Mouse (Mus musculus) kidney, postnatal 4 days (tissue): Measurements from ENCODE around the gene Cdk5r2.
"Not testable (repeated sequence)": the region's sequence is repeated elsewhere in the genome, so short reads cannot be mapped to it uniquely, and the experiment has no call there.

Experiments used
- DNase-seq, 2 experiments: peaks; one replicate each; pipeline ENCODE4 v3.0.0; 2021; ENCODE audit warnings: mixed read lengths in 2 of 2

The Cdk5r2 gene

GRCm38 (mm10) chr1:74854306-74855056, at the start of gene Cdk5r2:
TSS of gene Cdk5r2 (plus strand) at chr1:74854934.
- DNase-seq = peak; percentile 86 to 92

DNA sequence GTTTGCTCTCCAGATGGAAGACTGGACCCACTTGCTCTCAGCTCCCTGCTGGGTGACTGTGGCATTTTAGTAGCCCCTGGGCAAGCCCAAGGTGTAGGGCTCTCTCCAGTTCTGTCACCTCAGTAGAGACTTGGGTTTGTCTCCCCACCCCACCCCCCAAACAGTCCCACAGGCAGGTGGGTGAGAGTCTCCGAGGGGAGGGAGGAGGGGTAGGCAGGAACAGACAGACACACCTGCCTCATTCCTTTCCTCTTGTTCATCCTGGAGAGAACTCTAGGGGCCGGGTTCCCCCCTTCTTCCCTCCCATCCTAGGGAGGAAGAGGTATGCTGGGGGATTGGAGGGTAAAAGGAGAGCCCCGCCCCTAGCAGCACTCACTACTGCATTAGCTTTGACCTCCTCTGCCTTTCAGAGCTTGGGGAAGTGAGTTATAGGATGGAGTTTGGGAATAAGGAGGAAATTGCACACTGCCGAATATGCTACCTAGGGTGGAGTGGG, 49.3 kb upstream of the Cdk5r2 start:
- DNase-seq = no peak

- no peak for DNase-seq
These were observed 48.9 kb upstream of the Cdk5r2 start for GRCm38 (mm10) chr1:74805843-74806242.

DNA sequence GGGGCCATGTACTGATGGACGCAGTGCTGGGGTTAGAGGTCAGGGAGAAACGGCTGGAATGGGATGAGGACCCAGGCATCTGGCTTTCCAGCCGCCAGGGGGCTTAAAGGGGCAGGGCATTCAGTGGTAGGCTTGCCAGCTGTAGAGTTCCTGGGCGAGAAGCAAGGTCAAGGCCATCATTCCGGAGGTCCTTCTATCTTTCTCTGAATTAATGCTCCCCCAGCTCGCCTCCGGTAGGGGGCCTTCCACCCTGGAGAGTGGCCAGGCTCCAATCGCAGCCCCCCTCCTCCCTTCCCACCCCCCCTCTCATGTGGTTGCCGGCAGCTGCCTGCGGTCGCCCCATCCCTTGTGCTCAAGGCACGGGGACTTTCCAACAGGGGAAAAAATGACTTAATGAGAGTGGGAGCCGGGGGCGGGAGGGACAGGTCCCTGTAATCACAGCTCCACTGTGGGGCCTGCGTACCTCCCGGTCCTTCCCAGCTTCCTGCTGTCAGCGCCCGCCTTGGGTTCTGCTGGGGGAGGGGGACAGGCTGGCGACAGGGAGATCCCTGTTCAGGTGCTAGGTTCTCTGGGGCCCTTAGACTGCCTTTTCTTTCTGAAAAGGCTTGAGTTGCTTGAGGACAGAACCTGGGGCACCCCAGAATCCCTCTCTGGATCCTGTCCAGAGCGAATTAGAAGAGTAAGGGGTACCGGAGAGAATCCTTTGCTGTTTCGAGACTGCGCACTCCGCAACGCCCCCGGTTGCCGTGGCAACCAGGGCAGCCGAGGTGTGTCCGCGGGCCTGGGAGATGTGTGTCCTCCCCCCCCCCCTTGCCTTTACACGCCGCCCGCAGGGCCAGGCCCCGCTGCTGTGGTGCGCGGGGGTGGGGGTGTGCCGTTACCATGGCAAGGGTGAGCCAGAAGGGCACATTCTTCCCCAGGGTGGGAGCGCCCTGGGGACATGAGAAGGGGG, 48.1 kb upstream of the Cdk5r2 start:
- peak; percentile 45 to 58 for DNase-seq

- peak in 1 of 2 experiments; percentile 29 for DNase-seq
These were observed 47.1 kb upstream of the Cdk5r2 start for GRCm38 (mm10) chr1:74807551-74808071.

GRCm38 (mm10) chr1:74808078-74808477, 46.7 kb upstream of the Cdk5r2 start:
- peak; percentile 96 to 97 for DNase-seq

- DNase-seq = peak in 1 of 2 experiments; percentile 53
These were observed 45.7 kb upstream of the Cdk5r2 start for GRCm38 (mm10) chr1:74809007-74809406.

DNA sequence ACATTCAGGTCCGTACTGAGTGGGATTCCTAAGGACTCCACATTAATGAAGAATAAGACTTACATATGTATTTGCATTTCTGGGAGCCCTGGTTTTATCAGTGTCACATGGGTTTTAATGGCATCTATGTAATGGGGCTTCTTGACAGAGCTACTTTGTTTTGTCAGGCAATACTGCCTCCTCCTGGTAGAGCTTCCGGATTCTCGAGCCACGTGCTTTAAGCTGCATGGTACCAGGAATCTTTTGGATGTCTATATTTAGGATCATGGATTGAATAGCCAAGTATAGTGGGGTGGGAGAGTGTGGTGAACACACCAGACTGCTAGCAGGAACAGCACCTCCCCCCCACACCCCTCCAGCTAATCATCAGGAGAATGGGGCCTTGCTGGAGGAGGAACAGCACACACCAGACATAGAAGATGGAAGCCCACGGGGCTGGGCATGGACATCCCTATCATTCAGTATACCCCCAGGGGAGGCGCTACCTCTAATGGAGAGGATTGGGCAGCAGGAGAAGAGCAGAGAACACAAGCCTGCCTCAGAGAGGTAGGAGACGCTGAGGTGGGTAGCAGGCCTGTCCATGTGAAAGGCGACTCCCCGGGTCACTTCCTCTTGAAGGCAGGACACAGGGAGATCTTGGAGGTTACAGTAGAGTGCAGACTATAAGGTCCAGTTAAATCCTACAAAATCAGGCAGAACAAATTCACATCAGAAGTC, 39.6 kb upstream of the Cdk5r2 start:
- no peak for DNase-seq

DNA sequence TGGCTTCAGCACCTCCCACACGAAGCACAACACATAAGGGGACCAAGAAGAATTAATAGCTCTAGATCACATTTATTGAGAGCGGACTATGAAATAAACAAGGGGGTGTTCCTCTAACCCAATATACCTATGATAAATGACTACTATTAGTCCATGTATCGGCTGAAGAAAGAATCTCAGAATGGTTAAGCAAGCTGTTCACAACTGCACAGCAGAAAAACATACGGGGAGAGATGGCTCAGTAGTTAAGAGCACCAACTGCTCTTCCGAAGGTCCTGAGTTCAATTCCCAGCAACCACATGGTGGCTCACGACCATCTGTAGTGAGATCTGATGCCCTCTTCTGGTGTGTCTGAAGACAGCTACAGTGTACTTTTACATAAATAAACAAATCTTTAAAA, 38.8 kb upstream of the Cdk5r2 start:
- not testable (repeated sequence) for DNase-seq

GRCm38 (mm10) chr1:74816612-74817199, 38.0 kb upstream of the Cdk5r2 start:
- peak; percentile 94 to 97 for DNase-seq

DNA sequence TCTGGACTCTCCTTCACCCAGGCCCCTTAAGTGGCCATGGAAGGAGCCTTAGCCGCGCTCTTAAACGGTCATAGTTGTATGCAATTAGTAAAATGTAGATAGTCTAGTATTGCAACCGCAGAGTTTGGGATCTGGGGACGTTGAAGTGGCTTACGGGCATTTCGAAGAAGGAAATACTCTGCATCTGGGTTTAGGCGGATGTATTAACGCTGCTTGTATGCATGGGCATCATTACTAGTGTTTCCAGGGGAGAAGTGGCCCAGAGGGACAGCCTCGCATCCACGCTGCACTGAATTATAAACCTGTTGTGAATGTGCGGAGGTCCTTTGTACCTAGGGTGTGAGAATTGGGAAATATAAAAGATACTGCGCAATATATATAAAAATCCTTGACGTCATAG, 37.5 kb upstream of the Cdk5r2 start:
- no peak for DNase-seq

- DNase-seq = no peak
These were observed 36.2 kb upstream of the Cdk5r2 start for GRCm38 (mm10) chr1:74818509-74818908.

- not testable (repeated sequence) for DNase-seq
These were observed 31.1 kb upstream of the Cdk5r2 start for GRCm38 (mm10) chr1:74823598-74823997.

- DNase-seq = peak; percentile 24 to 39
These were observed 30.0 kb upstream of the Cdk5r2 start for GRCm38 (mm10) chr1:74824518-74825302.

- DNase-seq = no peak
These were observed 24.7 kb upstream of the Cdk5r2 start for GRCm38 (mm10) chr1:74830061-74830460.

DNA sequence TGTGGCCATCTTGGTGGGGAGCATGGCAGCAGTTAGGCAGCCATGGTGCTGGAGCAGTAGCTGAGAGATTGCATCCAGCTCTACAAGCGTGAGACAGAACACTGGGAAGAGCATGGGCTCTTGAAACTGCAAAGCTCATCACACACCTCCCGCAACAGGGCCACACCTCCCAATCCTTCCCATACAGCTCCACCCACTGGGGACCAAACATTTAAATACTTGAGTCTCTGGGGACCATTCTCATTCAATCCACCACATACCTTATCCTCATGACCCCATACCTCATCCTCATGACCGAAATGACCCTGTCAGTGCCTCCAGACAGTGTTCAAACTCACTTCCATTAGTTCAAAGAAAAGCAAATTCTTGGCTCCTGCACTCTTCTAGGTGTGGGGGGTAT, 21.5 kb upstream of the Cdk5r2 start:
- DNase-seq = no peak

DNA sequence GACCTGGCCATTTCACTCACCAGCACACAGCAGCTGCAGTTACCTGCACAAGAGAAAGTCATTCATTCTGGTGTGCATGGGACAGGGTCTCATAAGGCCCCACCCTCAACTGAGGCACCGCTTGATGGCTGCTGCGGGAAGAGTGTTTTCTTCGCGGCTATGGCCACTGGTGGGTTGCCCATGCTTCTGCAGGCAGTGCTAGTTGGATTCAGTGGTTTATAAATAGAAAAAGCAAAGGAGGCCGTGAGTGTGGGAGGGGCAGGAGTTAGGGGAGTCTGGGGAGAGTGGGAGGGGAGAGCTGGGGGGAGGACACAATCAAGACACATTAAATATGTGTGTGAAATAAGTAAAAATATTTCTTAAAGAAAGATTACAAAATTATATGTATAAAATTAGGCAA, 11.6 kb upstream of the Cdk5r2 start:
- DNase-seq = no peak

GRCm38 (mm10) chr1:74846341-74846740, 8.4 kb upstream of the Cdk5r2 start:
- no peak for DNase-seq

DNA sequence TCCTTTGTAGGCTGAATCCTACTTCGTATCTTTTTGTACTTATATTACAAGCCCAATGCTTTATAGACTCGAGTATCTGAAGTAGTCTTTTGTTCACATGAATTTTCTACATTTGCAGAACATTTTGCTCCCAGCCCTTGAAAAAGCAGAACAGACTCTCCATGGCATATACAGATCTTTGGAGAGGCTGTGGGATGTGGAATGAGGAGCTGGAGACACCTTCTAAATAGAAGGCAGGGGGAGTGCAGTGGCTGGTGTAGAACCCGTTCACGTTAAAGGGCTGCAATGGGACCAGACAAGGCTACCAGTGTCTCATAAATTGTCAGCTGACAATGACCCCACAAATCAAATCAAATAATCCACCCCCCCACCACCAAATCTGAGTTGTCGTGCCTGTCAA, 5.8 kb upstream of the Cdk5r2 start:
- DNase-seq = no peak

DNA sequence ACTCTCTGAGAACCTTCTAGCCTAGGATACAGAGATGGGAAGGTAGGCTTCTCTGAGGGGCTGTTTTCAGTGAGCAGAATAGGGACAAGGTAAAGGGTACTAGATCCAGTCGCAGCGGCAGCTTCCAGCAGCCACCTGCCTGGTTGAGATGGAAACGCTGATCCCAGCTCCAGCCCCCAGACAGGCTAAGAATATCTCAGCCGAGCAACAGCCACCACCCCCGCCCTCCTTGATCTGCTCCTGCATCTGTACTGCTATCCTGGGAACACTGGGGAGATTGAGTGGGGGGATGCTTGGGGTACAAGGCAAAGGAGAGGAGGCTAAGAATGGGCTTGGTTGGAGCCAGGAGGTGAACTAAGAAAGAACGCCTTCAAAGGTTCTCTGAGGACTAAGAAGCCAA, 4.5 kb upstream of the Cdk5r2 start:
- DNase-seq = no peak

DNA sequence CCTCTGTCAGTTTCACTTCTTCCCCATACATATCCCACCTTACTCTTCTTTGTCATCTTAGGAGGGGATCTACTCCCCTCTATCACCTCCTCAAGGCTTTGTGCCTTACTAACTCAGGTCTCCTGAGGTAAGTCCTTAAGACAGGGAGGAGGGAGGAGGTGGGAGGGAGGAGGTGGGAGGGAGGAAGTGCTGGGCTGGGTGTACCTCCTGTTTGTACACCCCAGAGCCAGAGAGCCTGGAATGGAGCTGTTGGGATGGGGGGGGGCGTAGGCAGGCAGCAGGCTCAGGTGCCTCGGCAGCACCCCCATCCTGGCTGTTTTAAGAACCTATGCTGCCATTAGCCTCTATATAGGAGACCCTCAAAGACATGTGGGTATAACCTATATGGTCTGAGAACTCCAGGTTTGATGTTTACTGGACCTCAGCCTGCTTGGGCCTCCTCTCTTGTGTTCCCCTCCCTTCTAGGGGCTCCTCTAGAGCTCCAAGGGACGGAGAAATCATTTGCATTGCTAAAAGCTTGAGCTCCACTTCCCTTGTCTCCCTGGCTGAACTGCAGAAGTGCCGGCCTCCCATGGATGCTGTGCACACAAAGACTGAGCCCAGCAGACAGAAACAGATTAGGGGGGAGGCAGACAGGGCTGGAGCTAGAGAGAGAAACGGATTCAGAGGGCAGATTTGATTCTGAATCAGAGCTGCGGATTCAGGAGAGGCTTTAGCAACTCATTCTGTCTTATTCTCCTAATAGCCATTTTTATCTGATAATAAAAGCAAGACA, 3.5 kb upstream of the Cdk5r2 start:
- DNase-seq = no peak
